Mouse (Mus musculus): ENCODE results near the gene Mcf2l. TPM values are rescaled to one million over a fixed set of nuclear protein-coding genes. Genes with fewer than 3 reads are reported as not detected.

The Mcf2l gene
- polyA plus RNA-seq, 1 experiment from 2014 or later, result 1.2 TPM

DNA sequence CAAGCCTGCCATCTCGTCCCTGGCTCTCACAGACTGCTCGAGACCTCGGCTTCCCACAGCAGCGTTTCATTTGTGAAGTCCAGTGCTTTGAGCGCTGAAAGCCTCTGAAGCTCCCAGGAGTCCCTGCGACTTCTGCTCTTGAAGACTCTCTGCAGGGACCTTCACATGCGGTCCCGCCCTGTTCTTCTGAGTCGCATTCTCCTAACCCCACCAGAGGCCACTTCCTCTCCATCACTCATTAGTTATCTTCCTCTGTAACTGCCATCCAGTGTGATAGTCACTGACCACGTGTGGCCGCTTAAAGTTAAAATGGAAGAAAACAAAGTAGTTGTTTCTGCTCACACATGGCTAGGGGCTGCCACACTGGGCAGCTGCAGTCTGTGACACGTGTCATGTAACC lies 103.7 kb downstream of the Mcf2l start:
- H3K27me3 ChIP-seq (ENCODE audit: insufficient read depth, low read length), result peaks cover 7% of the 10 kb centered on the region; the same call in 1 of the 2 replicates
- no peak for ATAC-seq
- H3K9me3 ChIP-seq (ENCODE audit: low read length), result no peaks in the 10 kb centered on the region
- no peak overlapping the region for H3K4me2 ChIP-seq (ENCODE audit: low read depth, low read length)
- WGBS (ENCODE audit: insufficient replicate concordance), result 19% methylated on average over 12 of the region's 12 CpGs
- no peak for DNase-seq
- TF ChIP-seq EP300 (IDR thresholded peaks at IDR 0.05; ENCODE audit: low read depth), result no peak
- TF ChIP-seq CTCF (IDR thresholded peaks at IDR 0.05; ENCODE audit: low read depth), result no peak
- H3K27ac ChIP-seq (ENCODE audit: low read depth), result no peak overlapping the region
- H3K4me1 ChIP-seq (ENCODE audit: insufficient read depth), result no peaks in the 10 kb centered on the region
- H3K4me3 ChIP-seq (ENCODE audit: low read depth, low read length), result no peak overlapping the region
- no peaks in the 10 kb centered on the region for H3K36me3 ChIP-seq (replicated peaks; ENCODE audit: insufficient read depth, low read length)
- no peak overlapping the region for H3K9ac ChIP-seq (replicated peaks)

DNA sequence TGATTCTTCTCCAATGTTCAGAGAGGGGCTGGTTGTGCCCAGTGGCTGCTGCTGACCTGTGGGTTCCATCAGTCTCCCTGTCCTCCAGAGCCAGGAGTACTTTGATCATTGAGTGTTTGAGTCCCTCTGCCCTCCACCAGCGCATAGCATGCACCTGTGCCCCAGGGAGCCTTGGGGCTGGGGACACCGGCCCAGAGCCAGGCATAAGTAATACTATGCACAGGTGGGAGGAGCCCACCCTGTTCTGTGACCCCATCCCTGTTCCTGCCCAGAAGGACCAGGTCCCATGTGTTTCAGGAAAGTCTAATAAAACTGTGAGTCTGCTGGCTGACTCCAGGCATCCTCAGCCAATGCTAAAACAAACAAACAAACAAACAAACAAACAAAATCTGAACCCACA lies 104.7 kb downstream of the Mcf2l start:
- DNase-seq (no peak), ATAC-seq (no peak)
- no peak overlapping the region for H3K9ac ChIP-seq (replicated peaks)
- H3K27me3 ChIP-seq (ENCODE audit: insufficient read depth, low read length), result peaks cover 7% of the 10 kb centered on the region; the same call in 1 of the 2 replicates
- no peak overlapping the region for H3K27ac ChIP-seq (ENCODE audit: low read depth)
- WGBS (ENCODE audit: insufficient replicate concordance), result 42% methylated on average over 2 of the region's 2 CpGs
- H3K4me1 ChIP-seq (ENCODE audit: insufficient read depth), result no peaks in the 10 kb centered on the region
- no peak overlapping the region for H3K4me3 ChIP-seq (ENCODE audit: low read depth, low read length)
- H3K36me3 ChIP-seq (replicated peaks; ENCODE audit: insufficient read depth, low read length), result no peaks in the 10 kb centered on the region
- H3K9me3 ChIP-seq (ENCODE audit: low read length), result no peaks in the 10 kb centered on the region
- no peak overlapping the region for H3K4me2 ChIP-seq (ENCODE audit: low read depth, low read length)
- TF ChIP-seq CTCF (IDR thresholded peaks at IDR 0.05; ENCODE audit: low read depth) (no peak), EP300 (IDR thresholded peaks at IDR 0.05; ENCODE audit: low read depth) (no peak)

DNA sequence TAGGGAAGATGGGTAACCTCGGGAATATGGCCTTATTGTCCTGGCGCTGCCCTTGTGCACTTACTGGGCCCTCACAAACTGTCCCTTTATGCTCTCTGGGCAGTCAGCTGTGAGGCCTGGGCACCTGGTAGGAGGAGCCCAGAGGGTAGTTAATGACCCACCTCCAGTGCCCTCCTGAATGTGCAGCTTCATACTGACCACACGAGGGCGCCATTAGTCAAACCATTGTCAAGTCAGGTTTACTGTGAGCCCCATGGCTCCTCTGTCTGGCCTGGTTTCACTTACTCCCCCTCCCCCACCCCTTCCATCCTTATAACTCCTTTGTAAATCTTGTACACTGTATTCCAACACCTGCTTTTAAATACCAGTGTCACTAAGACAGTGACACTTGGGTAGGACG lies 105.1 kb downstream of the Mcf2l start:
- H3K4me3 ChIP-seq (ENCODE audit: low read depth, low read length), result no peak overlapping the region
- no peak overlapping the region for H3K9ac ChIP-seq (replicated peaks)
- WGBS (ENCODE audit: insufficient replicate concordance), result 24% methylated on average over 5 of the region's 5 CpGs
- no peak overlapping the region for H3K27ac ChIP-seq (ENCODE audit: low read depth)
- H3K4me2 ChIP-seq (ENCODE audit: low read depth, low read length), result no peak overlapping the region
- DNase-seq (peak; percentile 72), ATAC-seq (peak; percentile 86)
- H3K9me3 ChIP-seq (ENCODE audit: low read length), result no peaks in the 10 kb centered on the region
- no peaks in the 10 kb centered on the region for H3K36me3 ChIP-seq (replicated peaks; ENCODE audit: insufficient read depth, low read length)
- peaks cover 7% of the 10 kb centered on the region; the same call in 1 of the 2 replicates for H3K27me3 ChIP-seq (ENCODE audit: insufficient read depth, low read length)
- H3K4me1 ChIP-seq (ENCODE audit: insufficient read depth), result no peaks in the 10 kb centered on the region
- TF ChIP-seq CTCF (IDR thresholded peaks at IDR 0.05; ENCODE audit: low read depth) (peak; percentile 86), EP300 (IDR thresholded peaks at IDR 0.05; ENCODE audit: low read depth) (no peak)

DNA sequence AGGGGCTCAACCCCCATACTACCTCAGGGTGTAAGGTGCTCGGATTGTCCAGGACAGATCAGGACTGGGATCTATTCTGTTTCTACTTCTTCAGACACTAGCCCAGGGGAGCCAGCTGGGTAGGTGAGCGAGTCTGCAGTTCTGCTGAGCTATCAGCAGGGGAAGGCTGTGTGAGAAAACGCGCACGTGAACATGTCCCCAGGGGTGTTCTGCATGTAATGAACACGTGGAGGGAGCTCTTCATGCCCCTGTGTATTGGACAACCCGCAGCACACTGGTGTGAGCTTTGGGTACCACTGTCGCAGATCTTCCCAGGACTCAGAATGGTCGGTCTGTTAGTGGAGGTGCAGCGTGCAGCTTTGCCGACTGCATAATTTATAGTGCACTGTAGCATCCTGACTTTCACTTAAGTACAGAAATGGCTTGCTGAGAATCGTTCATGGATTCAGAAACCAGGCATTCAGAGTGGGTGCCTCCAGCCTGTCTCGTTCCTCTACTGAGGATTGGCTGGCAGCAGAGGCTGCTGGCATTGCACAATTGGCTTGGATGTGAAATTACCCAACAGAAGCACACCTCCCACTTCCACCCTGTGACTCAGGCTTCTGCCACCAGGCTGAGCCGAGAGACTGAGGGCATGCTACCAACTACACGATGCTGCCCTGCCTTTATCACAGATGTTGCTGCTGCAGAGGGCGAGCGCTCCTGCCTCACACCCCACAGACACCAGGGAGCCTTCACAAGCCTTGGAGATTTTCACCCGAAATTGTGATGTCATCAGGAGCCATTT lies 110.3 kb downstream of the Mcf2l start:
- no peak overlapping the region for H3K9ac ChIP-seq (replicated peaks)
- H3K4me1 ChIP-seq (ENCODE audit: insufficient read depth), result no peaks in the 10 kb centered on the region
- H3K4me3 ChIP-seq (ENCODE audit: low read depth, low read length), result no peak overlapping the region
- H3K4me2 ChIP-seq (ENCODE audit: low read depth, low read length), result peak overlapping the region; percentile 45; the same call in 1 of the 2 replicates
- DNase-seq (peak; percentile 45), ATAC-seq (peak; percentile 84)
- H3K9me3 ChIP-seq (ENCODE audit: low read length), result no peaks in the 10 kb centered on the region
- 0 out of 2 replicates have a peak, but pooled peaks have one; percentile 10 for TF ChIP-seq CTCF (IDR thresholded peaks at IDR 0.05; ENCODE audit: low read depth)
- TF ChIP-seq EP300 (IDR thresholded peaks at IDR 0.05; ENCODE audit: low read depth), result no peak
- H3K27ac ChIP-seq (ENCODE audit: low read depth), result no peak overlapping the region
- H3K36me3 ChIP-seq (replicated peaks; ENCODE audit: insufficient read depth, low read length), result no peaks in the 10 kb centered on the region
- H3K27me3 ChIP-seq (ENCODE audit: insufficient read depth, low read length), result no peaks in the 10 kb centered on the region
- 65% methylated on average over 18 of the region's 18 CpGs for WGBS (ENCODE audit: insufficient replicate concordance)

DNA sequence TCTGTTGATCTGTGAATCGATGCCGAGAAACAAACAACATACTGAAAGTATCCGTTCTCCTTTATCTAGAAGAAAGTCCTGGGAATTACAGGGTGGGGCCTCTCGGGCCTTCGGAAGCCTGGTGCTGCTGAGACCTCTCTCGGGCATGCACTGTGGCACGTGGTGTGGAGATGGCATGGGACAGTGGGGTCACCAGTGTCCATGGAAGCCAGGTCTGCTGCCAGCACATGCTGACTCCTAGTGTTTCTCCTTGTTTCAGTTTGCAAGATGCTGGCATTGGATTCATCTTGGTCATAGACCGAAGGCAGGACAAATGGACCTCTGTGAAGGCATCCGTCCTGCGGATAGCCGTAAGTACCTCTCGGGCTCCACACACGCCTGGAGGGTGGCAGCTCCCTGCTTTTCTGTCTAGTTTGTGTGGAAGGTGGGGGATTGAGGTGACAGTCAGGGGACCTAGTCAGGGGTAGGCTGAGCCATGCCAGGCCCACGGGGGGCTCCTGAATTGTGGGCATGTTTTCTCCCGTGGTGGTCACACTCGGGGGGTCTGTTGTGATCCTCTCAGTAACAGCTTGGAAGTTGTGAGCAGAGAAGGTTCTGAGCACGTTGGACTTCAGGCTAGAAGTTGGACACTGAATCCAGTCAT lies 111.1 kb downstream of the Mcf2l start:
- WGBS (ENCODE audit: insufficient replicate concordance), result 86% methylated on average over 17 of the region's 17 CpGs
- no peak for DNase-seq
- Histone ChIP-seq H3K4me2 (ENCODE audit: low read depth, low read length) (peak overlapping the region; percentile 45), H3K4me1 (ENCODE audit: insufficient read depth) (no peaks in the 10 kb centered on the region), H3K27ac (ENCODE audit: low read depth) (no peak overlapping the region), H3K4me3 (ENCODE audit: low read depth, low read length) (no peak overlapping the region), H3K27me3 (ENCODE audit: insufficient read depth, low read length) (no peaks in the 10 kb centered on the region), H3K36me3 (replicated peaks; ENCODE audit: insufficient read depth, low read length) (no peaks in the 10 kb centered on the region), H3K9ac (replicated peaks) (no peak overlapping the region), H3K9me3 (ENCODE audit: low read length) (no peaks in the 10 kb centered on the region)
- no peak for TF ChIP-seq EP300 (IDR thresholded peaks at IDR 0.05; ENCODE audit: low read depth)
- TF ChIP-seq CTCF (IDR thresholded peaks at IDR 0.05; ENCODE audit: low read depth), result no peak
- no peak for ATAC-seq

DNA sequence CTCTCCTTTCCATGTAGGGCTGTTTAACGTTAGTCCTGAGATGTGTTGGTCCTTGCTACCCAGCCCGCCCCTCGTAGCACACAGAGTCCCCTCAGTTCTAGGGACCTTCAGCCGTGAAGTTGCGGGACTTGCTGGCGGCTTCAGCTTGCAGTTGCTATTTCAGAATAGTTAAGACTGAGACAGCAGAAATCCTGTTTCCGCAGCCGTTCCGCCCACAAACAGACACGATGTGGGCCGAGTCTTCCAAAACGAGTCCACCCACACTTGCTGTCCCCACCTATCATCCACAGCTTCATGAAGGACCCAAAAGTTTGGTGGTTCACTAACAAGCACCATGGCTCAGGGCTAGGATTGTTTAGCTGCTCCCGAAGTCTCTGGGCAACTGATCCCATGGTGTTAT lies 111.7 kb downstream of the Mcf2l start:
- Histone ChIP-seq H3K4me2 (ENCODE audit: low read depth, low read length) (peak overlapping the region; percentile 45), H3K4me1 (ENCODE audit: insufficient read depth) (no peaks in the 10 kb centered on the region), H3K9me3 (ENCODE audit: low read length) (no peaks in the 10 kb centered on the region), H3K9ac (replicated peaks) (no peak overlapping the region), H3K36me3 (replicated peaks; ENCODE audit: insufficient read depth, low read length) (no peaks in the 10 kb centered on the region), H3K4me3 (ENCODE audit: low read depth, low read length) (no peak overlapping the region), H3K27me3 (ENCODE audit: insufficient read depth, low read length) (no peaks in the 10 kb centered on the region), H3K27ac (ENCODE audit: low read depth) (no peak overlapping the region)
- 83% methylated on average over 13 of the region's 13 CpGs for WGBS (ENCODE audit: insufficient replicate concordance)
- TF ChIP-seq EP300 (IDR thresholded peaks at IDR 0.05; ENCODE audit: low read depth) (no peak), CTCF (IDR thresholded peaks at IDR 0.05; ENCODE audit: low read depth) (no peak)
- DNase-seq (no peak), ATAC-seq (no peak)
